Mouse (Mus musculus): Measurements from ENCODE around the gene Dclk1.

Dclk1 gene

GRCm38 (mm10) chr3:55587972-55588946 is 346.1 kb downstream of the Dclk1 start:
- no peak for DNase-seq (ENCODE audit: low read depth, low spot score)

All from retina, adult 2 months (tissue).